Mouse (Mus musculus): ENCODE results near the gene Sash3. TPM values are rescaled to one million over a fixed set of nuclear protein-coding genes. Genes with fewer than 3 reads are reported as not detected.
A peak's percentile ranks its signal among the peaks of the same experiment; 100 is the strongest.

Sash3 gene
- polyA plus RNA-seq, 1 experiment: 1.8 TPM

DNA sequence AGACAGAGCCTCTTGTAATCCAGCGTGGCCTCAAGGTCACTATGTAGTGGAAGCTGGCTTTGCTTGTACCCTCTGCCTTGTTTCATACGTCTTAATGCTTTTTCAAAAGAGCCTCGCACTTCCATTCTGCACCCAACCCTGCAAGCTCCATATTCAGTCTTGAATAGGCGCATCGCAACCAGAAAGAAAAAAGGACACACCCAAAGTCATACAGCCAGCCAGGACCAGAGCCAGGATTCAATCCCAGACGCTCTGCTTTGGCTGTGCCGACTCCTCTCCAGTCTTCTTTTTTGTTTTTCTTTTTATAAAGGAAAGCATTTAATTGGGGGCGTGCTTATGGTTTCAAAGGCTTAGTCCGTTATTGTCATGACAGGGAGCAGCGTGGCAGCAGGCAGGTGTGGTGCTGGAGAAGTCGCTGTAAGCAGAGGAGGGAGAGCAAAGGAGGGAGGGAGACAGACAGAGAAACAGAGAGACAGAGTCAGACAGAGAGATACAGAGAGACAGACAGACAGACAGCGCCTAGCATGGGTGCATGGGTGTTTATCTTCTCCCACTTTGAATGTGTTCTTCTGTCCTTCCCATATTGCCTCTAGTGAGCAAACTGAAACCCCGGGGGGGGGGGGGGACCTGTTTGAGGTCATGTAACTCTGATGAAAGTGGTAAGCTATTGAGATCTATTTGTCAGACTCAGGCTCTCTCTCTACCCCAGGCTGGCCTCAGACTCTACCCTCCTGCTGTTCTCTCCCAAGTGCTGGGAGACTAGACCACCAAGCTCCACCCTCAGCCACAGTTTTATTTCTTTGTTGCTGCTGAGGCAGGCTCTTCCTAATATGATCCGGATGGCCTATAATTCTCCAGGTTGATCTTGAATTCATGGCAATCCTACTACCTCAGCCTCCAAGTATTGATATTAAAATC, 6.6 kb upstream of the Sash3 start:
- DNase-seq (ENCODE audit: extremely low spot score in 1 of 2, low spot score in 1 of 2): no peak

GRCm38 (mm10) chrX:48140286-48140877, 5.9 kb upstream of the Sash3 start:
- no peak for DNase-seq (ENCODE audit: extremely low spot score in 1 of 2, low spot score in 1 of 2)

DNA sequence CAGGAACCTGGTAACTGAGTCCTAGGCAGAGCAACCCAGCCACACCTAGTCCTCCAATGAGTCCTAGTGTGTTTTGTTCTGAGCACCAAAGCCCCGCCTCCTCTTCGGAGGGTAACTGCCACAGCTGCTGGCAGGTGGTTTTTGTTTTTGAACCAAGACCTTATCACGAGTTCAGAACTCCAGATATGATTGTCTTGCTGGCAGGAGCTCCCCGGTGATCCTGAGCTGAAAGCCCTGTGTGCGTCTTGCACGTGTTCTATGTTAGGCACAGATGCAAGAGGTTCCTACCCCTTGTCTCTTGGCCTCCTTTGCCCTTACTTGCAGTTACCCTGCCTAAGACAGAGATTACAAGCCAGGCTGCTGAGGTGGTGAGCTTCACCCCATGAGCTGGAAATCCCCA, 4.8 kb upstream of the Sash3 start:
- DNase-seq (ENCODE audit: extremely low spot score in 1 of 2, low spot score in 1 of 2): no peak

GRCm38 (mm10) chrX:48143415-48144335, 2.6 kb upstream of the Sash3 start:
- DNase-seq (ENCODE audit: extremely low spot score in 1 of 2, low spot score in 1 of 2): no peak

GRCm38 (mm10) chrX:48147226-48147625, 990 bp downstream of the Sash3 start:
- DNase-seq (ENCODE audit: extremely low spot score in 1 of 2, low spot score in 1 of 2): no peak

- DNase-seq (ENCODE audit: extremely low spot score in 1 of 2, low spot score in 1 of 2): no peak
Measured at GRCm38 (mm10) chrX:48147741-48148186, 1.5 kb downstream of the Sash3 start.

DNA sequence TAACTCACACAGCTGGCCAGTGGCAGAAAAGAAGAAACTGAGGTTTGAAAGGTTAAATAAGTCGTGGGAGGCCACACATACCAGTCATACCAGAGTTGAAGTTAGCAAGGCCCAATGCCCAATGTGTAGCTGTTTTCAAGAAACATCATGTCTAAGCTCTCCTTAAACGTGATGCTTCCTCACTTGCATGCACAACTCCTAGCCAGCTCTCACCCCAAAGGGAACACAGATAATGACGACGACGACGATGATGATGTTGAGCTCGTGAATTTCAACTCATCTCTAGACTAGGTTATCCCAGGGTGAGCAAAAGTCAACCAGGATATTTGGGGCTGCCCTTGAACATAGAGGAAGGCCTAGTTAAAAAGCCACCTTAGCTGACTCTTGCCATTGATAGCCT, 5.9 kb downstream of the Sash3 start:
- DNase-seq (ENCODE audit: extremely low spot score in 1 of 2, low spot score in 1 of 2): no peak

- DNase-seq (ENCODE audit: extremely low spot score in 1 of 2, low spot score in 1 of 2): no peak
Measured at GRCm38 (mm10) chrX:48153414-48153813, 7.2 kb downstream of the Sash3 start.

- no peak for DNase-seq (ENCODE audit: extremely low spot score in 1 of 2, low spot score in 1 of 2)
Measured at GRCm38 (mm10) chrX:48153949-48154348, 7.7 kb downstream of the Sash3 start.

DNA sequence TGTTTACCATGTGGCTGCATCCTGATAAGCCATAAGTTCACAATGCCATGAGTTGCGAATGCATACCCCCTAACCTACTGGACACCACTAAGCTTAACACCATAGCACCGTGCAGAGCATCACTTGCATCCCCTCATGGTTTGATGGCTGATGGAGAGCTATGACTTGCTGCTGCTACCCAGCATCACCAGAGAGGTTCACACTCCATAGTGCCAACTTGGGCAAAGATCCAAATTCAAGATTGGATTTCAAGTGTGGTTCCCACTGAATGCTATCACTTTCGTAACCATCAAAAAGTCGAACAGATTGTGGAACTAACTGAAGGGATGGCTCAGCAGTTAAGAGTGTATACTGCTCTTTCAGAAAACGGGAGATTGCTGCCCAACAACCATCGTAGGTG, 9.3 kb downstream of the Sash3 start:
- peak in 1 of 2 experiments; percentile 8 for DNase-seq (ENCODE audit: extremely low spot score in 1 of 2, low spot score in 1 of 2)

GRCm38 (mm10) chrX:48157396-48157795, 11.2 kb downstream of the Sash3 start:
- DNase-seq (ENCODE audit: extremely low spot score in 1 of 2, low spot score in 1 of 2): no peak

DNA sequence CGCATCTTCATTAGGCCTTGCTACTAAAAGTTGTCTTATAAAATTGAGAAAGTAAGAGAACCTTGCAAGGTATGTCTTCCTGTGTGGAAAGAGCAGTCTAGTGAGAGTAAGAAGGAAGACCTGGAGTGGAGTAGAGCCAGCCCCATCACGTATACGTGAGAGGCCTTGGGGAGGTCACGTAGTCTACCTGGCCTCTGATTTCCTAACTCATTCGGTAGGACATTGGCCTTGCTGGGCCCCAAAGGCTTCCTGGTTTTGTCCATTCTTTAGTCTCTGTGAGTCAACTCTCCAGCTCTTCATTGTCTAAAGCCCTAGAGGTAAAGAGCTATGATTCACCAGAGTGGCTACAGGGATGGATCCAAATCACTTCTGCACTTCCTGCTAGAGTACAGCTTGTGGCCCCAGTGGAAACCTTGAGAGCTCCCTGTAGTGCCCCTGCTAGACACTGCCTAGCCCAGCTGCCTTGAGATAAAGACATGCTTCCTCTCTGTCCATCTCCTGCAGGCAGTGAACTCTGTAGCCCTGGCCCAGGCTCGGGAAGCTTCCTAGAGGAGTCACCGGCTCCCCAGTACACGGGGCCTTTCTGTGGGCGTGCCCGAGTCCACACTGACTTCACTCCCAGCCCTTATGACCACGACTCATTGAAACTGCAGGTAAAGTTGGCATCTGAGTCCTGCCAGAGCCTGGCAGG, 12.1 kb downstream of the Sash3 start:
- no peak for DNase-seq (ENCODE audit: extremely low spot score in 1 of 2, low spot score in 1 of 2)

DNA sequence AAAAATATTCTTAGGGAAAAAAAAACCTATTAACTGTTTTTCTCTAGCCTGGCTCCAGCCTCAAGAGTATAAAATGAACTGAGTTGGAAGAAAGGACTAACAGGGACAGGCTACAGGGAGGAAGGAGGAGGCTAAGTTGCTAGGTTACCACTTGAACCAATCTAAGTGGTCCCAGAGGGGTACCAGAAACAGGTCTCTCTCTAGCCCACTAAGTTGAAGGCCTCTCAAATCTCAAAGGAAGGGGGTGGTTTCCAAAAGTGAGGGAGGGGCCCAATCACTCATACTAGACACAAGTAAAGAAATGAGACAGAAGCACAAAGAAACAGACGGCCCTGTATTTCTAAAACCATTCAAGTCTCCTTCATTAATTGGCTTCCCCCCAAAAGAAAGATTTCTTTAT, 23.7 kb downstream of the Sash3 start:
- DNase-seq (ENCODE audit: extremely low spot score in 1 of 2, low spot score in 1 of 2): no peak

- DNase-seq (ENCODE audit: extremely low spot score in 1 of 2, low spot score in 1 of 2): no peak
Measured at GRCm38 (mm10) chrX:48170368-48170767, 24.1 kb downstream of the Sash3 start.

DNA sequence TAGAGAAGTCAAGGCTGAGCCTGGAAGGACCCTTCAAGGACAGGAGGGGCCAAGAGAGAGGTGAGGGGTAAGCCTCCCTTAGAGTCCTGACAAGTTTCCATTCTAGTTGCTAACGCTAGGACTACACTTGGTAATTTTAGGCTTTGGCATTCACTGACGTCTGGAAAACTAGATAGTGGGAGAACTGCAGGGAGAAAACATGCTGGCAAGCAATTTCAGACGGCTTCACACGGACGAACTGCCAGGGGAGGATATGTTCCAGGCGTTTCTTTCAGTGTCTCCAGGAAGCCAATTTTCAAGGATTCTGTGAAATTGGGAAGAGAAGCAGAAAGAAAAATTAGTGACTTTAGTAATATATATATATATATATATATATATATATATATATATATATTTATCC, 35.6 kb downstream of the Sash3 start:
- DNase-seq (ENCODE audit: extremely low spot score in 1 of 2, low spot score in 1 of 2): peak in 1 of 2 experiments; percentile 28

DNA sequence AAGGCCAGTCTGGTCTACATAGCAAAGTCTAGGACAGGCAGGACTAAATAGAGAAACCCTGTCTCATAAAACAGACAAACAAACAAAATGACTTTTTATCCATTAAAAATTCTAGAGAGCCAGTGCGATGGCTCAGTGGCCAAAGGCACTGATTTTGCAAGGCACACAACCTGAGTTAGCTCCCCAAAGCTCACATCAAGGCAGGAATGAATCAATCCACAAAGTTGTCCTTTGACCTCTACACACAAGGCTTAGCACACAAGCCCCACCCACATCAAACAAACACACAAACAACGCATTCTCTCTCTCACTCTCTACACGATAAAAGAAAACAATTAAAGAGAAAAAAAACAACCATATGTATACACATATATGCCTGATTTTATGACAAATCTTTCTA, 38.5 kb downstream of the Sash3 start:
- no peak for DNase-seq (ENCODE audit: extremely low spot score in 1 of 2, low spot score in 1 of 2)

- no peak for DNase-seq (ENCODE audit: extremely low spot score in 1 of 2, low spot score in 1 of 2)
Measured at GRCm38 (mm10) chrX:48191261-48191660, 45.0 kb downstream of the Sash3 start.

DNA sequence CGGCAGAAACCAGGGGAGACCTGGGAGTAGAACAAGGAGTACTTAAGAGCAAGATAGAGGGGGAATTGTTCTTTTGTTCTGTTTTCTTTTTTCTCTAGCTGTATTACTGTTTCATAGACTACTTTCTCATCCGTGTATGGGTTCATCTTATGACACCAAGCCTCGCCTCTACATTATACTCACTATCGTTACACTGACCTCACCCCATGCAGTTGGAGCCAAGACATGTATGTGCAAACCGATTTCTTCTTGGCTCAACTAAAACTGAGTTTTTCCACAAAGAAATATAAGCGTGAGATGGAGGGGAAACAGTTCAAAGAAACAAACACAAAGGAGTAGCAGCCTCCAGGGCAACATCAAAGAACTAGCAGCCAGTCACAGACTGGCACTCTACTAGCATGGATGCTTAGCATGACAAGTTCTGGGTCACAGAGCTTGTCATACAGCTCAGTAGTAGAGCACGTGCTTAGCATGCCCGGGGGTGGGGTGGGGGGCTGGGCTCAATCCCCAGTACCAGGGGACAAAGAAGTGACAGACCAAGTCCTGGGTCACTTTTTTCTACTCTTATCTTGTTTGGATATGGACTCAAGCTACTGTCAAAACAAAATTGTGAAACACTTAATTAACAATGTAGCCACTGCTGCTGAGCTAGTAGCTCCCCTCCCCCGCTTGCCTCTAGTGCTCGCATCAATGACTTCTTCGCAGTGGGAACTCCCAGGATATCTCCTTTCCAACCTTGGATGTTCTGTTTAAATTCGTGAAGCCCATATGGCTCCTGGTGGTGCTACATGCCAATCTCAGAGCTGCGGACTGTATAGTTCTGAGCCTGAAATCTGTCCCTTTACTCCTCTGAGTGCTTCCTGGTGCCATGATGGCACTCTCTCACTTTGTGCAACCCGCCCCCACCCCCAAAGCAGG, 47.3 kb downstream of the Sash3 start:
- no peak for DNase-seq (ENCODE audit: extremely low spot score in 1 of 2, low spot score in 1 of 2)

DNA sequence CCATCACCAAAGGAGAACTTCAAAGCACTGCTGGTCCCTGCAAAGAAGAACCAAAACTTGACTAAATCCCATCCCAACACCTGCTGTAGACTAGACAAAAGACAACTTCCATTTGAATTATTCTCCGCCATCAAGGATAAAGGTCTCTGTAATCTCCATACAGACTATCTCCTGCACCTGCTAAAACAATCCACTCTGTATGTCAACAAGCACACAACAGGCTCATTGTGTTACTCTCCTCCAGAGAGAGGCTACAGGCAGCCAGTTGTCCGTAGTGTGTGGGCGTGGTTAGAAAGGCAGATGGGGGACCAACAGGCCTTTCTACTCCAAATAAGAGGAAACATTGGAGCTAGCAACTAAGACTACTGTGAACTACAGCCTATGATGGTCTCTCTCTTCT, 51.6 kb downstream of the Sash3 start:
- DNase-seq (ENCODE audit: extremely low spot score in 1 of 2, low spot score in 1 of 2): no peak

Data from frontal cortex, adult 2 months (tissue).